Mouse (Mus musculus): ENCODE measurements around the gene Fli1. TPM values are rescaled to one million over a fixed set of nuclear protein-coding genes. Genes with fewer than 3 reads are reported as not detected.

Fli1 gene
- polyA plus RNA-seq, 1 experiment from 2014 or later: 23.4 TPM

DNA sequence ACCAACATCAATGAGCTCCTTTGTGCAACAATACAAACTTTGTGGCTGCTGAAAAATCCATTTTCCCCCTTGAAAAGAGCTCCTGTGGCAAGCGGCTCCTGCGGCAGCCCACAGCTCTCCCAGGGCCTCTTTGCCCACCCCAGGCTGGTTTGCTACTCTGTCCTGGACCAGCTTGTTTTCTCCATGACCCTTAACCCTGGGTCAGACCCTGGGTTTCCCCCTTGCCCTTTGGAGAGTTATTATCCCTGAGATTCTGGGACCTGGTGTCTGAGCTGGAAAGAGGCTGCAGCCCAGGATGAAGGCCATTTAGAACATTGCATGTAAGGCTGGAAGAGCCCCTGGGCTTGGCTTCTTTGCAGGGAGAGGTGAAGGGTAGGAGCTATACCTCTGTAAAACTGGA is 4.1 kb upstream of the Fli1 start:
- WGBS: 65% methylated on average over 2 of the region's 2 CpGs
- no peak overlapping the region for H3K4me2 ChIP-seq
- H3K4me3 ChIP-seq: no peak overlapping the region

DNA sequence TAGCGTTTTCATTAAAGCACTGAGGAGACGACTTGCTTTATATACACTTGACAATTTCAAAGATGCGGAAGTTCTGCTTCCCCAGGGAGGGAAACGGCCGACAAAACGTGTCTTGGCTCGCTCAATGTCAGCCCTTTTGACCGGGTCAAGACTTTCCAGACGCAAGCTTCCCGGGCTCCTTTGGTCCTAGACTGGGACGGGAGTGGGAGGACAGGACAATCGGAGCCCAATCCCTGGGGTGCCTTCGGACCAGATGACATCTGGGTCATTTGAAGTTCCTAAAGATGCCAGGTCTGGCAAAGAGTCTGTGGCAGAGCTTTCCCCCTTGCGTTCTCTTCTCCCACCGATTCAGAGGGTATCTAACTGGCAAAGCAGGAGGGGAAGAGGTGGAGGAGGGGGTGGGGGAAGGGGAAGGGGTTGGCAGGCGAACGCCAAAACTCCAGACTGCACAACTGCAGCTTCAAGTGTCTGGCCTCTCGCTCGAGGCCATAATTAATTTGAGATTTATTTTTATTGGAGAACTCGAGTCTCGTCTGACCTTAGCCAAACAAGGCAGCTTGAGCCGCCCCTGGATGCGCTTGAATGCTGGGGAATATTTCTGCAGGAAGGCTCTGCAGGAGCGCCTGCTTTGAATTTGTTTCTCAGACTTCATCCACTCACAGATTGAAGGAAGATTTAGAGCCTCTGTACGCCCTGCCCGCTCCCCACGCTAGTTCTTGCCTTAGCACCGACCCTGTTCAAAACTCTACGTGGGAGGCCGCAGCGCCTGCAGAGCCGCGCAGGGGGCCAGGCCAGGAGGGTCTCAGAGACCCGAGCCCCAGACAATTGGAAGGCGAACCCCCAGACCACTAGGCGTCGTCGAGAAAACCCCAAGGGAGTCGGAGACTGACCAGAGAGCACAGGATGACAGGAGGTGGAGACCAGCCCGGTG is 2.3 kb upstream of the Fli1 start:
- WGBS: 3% methylated on average over 40 of the region's 40 CpGs
- no peaks in the 10 kb centered on the region for H3K9me3 ChIP-seq
- peaks cover 42% of the 10 kb centered on the region for H3K27me3 ChIP-seq
- H3K9ac ChIP-seq: no peak overlapping the region
- H3K36me3 ChIP-seq: no peaks in the 10 kb centered on the region
- H3K4me3 ChIP-seq: peak overlapping the region; percentile 19
- no peak for ATAC-seq (ENCODE audit: insufficient number of reproducible peaks, low FRiP score, low TSS enrichment, low read depth)
- H3K4me1 ChIP-seq: peaks cover 90% of the 10 kb centered on the region
- peak overlapping the region; percentile 93 for H3K27ac ChIP-seq
- peak overlapping the region; percentile 53 for H3K4me2 ChIP-seq

More for the DNA sequence above, 4.1 kb upstream of the Fli1 start:
- no peaks in the 10 kb centered on the region for H3K36me3 ChIP-seq
- ATAC-seq (ENCODE audit: insufficient number of reproducible peaks, low FRiP score, low TSS enrichment, low read depth): no peak
- peaks cover 86% of the 10 kb centered on the region for H3K4me1 ChIP-seq
- no peak overlapping the region for H3K27ac ChIP-seq
- no peaks in the 10 kb centered on the region for H3K9me3 ChIP-seq
- H3K9ac ChIP-seq: no peak overlapping the region
- peaks cover 34% of the 10 kb centered on the region for H3K27me3 ChIP-seq

DNA sequence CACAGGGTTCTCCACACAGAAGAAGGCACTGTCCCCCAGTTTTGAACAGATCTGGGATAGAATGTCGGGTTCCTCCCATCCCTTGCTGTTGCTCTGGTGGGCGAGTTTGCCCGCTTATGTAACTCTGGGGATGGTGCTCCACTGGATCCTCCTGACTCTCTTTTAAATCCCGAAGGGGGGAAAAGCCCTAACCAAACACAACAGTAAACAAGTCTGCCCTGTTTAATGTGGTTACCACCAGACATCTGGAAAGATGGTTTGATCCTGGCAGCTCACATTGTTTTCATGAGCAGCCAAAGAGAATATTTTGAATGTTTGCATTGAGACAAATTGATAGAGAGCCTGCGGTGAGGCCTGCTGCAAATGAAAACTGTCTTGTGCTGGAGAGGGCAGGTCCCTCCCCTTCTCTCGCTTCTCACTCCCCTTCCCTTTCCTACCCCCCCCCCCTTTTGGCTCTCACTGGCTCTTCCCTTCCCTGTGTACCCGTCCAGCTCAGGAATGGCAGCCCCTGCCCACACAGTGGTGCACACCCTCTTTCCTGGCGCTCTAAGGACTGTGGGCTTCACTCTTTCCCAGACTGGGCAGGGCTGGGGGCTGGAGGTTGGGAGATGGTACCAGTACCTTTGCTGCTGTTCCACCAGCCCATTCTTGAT is 1.4 kb upstream of the Fli1 start:
- 12% methylated on average over 8 of the region's 8 CpGs for WGBS
- H3K4me1 ChIP-seq: peaks cover 87% of the 10 kb centered on the region
- H3K9ac ChIP-seq: no peak overlapping the region
- H3K9me3 ChIP-seq: no peaks in the 10 kb centered on the region
- peak; percentile 41; the same call in 1 of the 2 replicates for ATAC-seq (ENCODE audit: insufficient number of reproducible peaks, low FRiP score, low TSS enrichment, low read depth)
- H3K27me3 ChIP-seq: peaks cover 42% of the 10 kb centered on the region
- peak overlapping the region; percentile 93 for H3K27ac ChIP-seq
- no peaks in the 10 kb centered on the region for H3K36me3 ChIP-seq
- H3K4me2 ChIP-seq: peak overlapping the region; percentile 82
- peak overlapping the region; percentile 66; the same call in 1 of the 2 replicates for H3K4me3 ChIP-seq

DNA sequence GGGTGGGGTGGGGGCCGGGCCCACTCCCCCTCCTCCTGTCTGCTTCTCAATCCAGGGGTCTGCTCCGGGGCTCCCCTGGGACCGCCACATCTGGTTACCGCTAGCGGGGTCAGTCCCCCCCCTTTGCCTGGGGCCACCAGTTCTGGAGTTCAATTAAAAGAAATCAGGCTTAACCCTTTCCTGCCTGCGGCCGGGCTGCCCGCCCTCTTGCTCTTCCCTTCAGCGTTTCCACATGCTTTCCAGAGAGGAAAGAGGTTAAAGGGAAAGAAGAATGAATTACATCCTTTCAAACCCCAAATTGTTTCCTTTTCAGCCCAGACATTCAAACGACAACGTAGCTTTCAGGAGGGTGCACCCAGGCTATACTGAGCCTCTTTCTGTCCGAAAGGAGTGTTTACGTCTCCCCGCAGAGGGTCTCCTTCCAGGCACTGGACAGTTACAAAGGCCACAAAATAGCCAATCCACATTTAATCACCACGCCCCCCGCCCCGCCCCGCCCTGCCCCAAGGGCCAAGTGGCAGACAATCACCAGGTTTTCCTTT is 450 bp upstream of the Fli1 start:
- Histone ChIP-seq H3K27me3 (peaks cover 42% of the 10 kb centered on the region), H3K4me2 (peak overlapping the region; percentile 82), H3K4me3 (peak overlapping the region; percentile 66), H3K4me1 (peaks cover 79% of the 10 kb centered on the region), H3K9ac (peak overlapping the region; percentile 51; the same call in 1 of the 2 replicates), H3K27ac (peak overlapping the region; percentile 93), H3K9me3 (no peaks in the 10 kb centered on the region), H3K36me3 (no peaks in the 10 kb centered on the region)
- no peak for ATAC-seq (ENCODE audit: insufficient number of reproducible peaks, low FRiP score, low TSS enrichment, low read depth)
- 4% methylated on average over 18 of the region's 18 CpGs for WGBS

DNA sequence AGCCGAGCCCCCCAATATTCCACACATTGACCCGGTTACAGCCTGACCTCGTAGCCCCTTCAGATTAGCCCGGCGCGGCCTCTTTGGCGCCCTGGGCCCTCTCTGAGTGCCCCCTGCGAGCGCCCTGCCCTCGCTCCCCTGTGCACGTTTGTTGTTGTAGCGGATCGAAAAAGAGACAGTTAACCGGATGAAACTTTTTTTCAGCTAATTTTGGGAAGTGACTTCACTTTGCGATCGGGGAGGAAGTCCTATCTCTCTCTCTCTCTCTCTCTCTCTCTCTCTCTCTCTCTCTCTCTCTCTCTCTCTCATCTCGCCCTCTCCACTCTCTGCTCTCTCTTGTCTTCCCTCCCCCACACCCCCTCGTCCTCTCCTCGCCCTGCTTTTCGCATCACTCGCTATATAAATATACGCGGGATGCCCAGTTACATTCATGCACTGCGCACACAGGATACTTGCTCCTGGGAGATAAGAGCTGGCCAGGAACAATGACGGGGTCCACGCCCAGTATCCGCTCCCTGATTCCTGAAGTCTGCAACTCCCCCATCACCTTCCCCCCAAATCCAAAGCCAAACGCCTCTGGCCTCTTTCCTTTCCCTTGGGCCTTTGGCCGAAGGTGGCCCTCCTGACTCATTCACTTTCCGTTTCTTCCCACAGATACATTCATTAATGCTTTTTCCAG is 1.3 kb downstream of the Fli1 start:
- ATAC-seq (ENCODE audit: insufficient number of reproducible peaks, low FRiP score, low TSS enrichment, low read depth): no peak
- H3K9me3 ChIP-seq: no peaks in the 10 kb centered on the region
- H3K9ac ChIP-seq: peak overlapping the region; percentile 75
- H3K4me3 ChIP-seq: peak overlapping the region; percentile 66
- peak overlapping the region; percentile 93 for H3K27ac ChIP-seq
- H3K4me1 ChIP-seq: peaks cover 62% of the 10 kb centered on the region
- H3K4me2 ChIP-seq: peak overlapping the region; percentile 82
- peaks cover 36% of the 10 kb centered on the region for H3K27me3 ChIP-seq
- H3K36me3 ChIP-seq: no peaks in the 10 kb centered on the region
- WGBS: under 1% methylated on average over 30 of the region's 30 CpGs

DNA sequence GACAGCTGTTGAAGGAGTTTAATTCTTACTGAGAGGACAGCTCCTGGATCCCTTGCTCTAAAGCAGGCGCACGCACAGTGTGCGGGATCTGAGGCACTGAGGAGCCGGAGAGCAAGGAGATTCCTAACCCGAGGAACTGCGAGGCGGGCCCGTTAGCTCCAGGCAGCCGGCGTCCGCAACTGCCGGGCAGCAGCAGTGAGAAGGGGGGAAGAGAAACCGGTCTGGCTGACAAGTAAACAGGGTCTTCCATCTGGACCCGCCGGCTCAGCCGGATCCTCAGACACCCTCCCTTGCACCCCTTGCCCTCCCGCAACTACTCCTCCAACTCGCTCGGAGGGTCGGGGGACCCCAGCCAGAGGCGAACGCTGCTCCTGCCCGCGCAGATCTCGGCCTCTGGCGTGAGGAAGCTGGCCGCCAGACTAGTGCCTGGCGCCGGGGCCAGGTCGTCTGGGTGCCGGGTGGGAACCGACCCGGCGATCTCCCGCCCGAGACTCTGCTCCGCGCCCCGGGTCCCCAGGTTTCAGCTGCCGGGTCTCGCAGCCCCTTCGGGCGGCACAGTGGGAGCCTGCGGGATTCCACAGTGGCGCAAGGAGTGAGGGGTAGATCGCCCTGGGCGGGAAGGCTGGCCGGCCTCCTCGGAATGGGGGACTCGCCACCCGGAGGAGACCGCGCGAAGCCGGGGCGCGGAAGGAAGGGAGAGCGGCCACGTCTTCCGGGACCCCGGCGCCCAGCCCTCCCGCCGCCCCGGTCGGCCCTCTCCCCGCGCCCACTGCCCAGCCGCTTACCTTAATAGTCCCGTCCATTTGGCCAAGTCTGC is 2.0 kb downstream of the Fli1 start:
- no peaks in the 10 kb centered on the region for H3K36me3 ChIP-seq
- peak overlapping the region; percentile 66 for H3K4me3 ChIP-seq
- H3K9ac ChIP-seq: peak overlapping the region; percentile 75
- H3K4me2 ChIP-seq: peak overlapping the region; percentile 82
- 0 out of 2 replicates have a peak, but pooled peaks have one; percentile 28 for ATAC-seq (ENCODE audit: insufficient number of reproducible peaks, low FRiP score, low TSS enrichment, low read depth)
- H3K27ac ChIP-seq: peak overlapping the region; percentile 93
- 0% methylated on average over 51 of the region's 70 CpGs for WGBS
- H3K4me1 ChIP-seq: peaks cover 54% of the 10 kb centered on the region
- H3K9me3 ChIP-seq: no peaks in the 10 kb centered on the region
- H3K27me3 ChIP-seq: peaks cover 29% of the 10 kb centered on the region

DNA sequence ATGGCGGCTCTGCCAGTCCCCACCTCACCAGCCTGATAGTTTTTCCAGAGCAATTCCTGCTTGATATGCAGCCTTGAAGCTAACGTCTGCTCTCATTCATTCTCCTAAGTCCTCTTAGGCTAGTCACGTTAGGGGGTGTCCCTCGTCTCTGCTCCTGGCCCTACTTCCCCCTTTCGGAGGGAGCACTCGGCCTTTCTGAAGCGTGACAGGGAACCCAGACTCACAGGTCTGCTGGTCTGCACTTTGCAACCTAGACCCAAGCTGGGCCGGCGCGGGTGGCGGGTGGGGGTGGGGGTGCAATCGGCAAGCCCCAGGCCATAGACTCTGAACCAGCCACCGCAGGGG is 2.6 kb downstream of the Fli1 start:
- WGBS: 4% methylated on average over 13 of the region's 13 CpGs
- ATAC-seq (ENCODE audit: insufficient number of reproducible peaks, low FRiP score, low TSS enrichment, low read depth): 0 out of 2 replicates have a peak, but pooled peaks have one; percentile 23
- peak overlapping the region; percentile 82 for H3K4me2 ChIP-seq
- peaks cover 23% of the 10 kb centered on the region for H3K27me3 ChIP-seq
- H3K4me3 ChIP-seq: peak overlapping the region; percentile 66
- peak overlapping the region; percentile 93 for H3K27ac ChIP-seq
- no peaks in the 10 kb centered on the region for H3K36me3 ChIP-seq
- peaks cover 48% of the 10 kb centered on the region for H3K4me1 ChIP-seq
- H3K9ac ChIP-seq: peak overlapping the region; percentile 75
- no peaks in the 10 kb centered on the region for H3K9me3 ChIP-seq

DNA sequence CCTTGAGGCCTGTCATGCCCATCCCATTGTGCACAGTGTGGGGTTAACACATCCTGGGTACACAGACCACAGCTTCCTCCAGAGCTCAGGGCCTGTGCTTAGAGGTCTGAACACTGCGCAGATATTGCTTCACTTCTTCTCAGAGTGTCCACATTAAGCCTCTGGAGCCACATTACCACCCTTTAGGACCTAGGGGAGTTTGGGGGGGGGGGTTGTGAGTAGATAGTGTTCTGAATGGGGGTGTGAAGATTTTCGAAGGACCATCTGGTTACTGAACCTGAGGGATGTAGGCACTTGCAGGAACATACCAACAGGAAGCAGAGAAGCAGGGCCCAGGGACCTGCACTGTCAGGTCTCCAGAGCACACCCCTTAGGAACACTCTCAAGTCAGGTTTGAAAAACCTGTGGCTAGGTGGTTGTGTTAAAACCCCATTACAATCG is 3.3 kb downstream of the Fli1 start:
- no peak overlapping the region for H3K27ac ChIP-seq

DNA sequence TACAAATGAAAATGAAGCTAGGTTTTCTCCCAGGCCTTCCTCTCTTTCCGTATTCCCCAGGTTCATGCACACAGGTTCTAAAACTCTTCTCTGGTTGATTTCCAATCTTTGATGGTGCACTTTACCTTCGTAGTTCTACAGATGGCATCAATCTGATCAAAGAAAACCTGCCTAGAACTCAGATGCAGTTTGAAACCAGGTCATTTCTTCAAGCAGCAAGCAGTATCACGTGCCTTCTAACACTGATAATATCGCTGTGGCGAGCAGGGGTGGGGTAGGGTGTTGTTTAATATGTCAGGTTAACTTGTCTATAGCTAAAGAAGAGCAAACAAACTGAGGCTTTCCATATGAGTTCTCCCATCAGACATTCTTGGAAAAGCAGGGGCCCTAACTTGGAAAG is 4.5 kb downstream of the Fli1 start:
- Histone ChIP-seq H3K9ac (no peak overlapping the region), H3K27ac (no peak overlapping the region), H3K4me2 (0 out of 2 replicates have a peak overlapping the region, but pooled peaks have one; percentile 3), H3K4me3 (no peak overlapping the region), H3K9me3 (no peaks in the 10 kb centered on the region), H3K36me3 (no peaks in the 10 kb centered on the region), H3K27me3 (peaks cover 11% of the 10 kb centered on the region; the same call in 1 of the 2 replicates), H3K4me1 (peaks cover 30% of the 10 kb centered on the region)
- WGBS: 81% methylated on average over 5 of the region's 5 CpGs
- ATAC-seq (ENCODE audit: insufficient number of reproducible peaks, low FRiP score, low TSS enrichment, low read depth): no peak

More for the DNA sequence above, 3.3 kb downstream of the Fli1 start:
- H3K9ac ChIP-seq: no peak overlapping the region
- 37% methylated on average over 3 of the region's 3 CpGs for WGBS
- peak overlapping the region; percentile 66 for H3K4me3 ChIP-seq
- H3K9me3 ChIP-seq: no peaks in the 10 kb centered on the region
- H3K4me1 ChIP-seq: peaks cover 42% of the 10 kb centered on the region
- peaks cover 23% of the 10 kb centered on the region for H3K27me3 ChIP-seq
- no peak for ATAC-seq (ENCODE audit: insufficient number of reproducible peaks, low FRiP score, low TSS enrichment, low read depth)
- peak overlapping the region; percentile 34 for H3K4me2 ChIP-seq
- H3K36me3 ChIP-seq: no peaks in the 10 kb centered on the region

DNA sequence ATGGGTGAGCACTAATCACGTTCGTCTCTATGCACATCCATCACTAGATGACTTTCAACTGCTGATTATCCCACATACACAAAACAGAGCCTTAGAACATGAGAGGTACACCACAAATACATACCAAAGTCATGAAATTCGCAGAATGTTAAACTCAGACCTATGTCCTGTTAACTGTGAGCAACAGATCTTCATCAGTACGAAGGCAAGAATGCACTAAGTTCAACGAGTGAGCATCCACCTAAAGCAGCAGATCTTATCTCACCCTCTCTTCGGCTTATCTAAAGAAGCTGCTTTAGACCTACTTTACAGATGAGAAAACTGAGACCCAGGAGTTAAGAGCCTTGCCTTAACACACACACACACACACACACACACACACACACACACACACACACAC is 5.0 kb downstream of the Fli1 start:
- H3K4me2 ChIP-seq: no peak overlapping the region
- ATAC-seq (ENCODE audit: insufficient number of reproducible peaks, low FRiP score, low TSS enrichment, low read depth): no peak
- H3K9ac ChIP-seq: no peak overlapping the region
- WGBS: 76% methylated on average over 6 of the region's 6 CpGs
- no peaks in the 10 kb centered on the region for H3K9me3 ChIP-seq
- H3K36me3 ChIP-seq: no peaks in the 10 kb centered on the region
- peaks cover 26% of the 10 kb centered on the region for H3K4me1 ChIP-seq
- H3K27ac ChIP-seq: no peak overlapping the region
- no peak overlapping the region for H3K4me3 ChIP-seq
- peaks cover 8% of the 10 kb centered on the region; the same call in 1 of the 2 replicates for H3K27me3 ChIP-seq

Data from limb, embryonic 15.5 days (tissue).